Mouse (Mus musculus): ENCODE measurements at regions not wholly inside any gene's neighbourhood (a gene's known extent, or its start where the extent isn't known, plus 50 kb on each side); places are given as distances from the start of the nearest gene placed in this dataset.

DNA sequence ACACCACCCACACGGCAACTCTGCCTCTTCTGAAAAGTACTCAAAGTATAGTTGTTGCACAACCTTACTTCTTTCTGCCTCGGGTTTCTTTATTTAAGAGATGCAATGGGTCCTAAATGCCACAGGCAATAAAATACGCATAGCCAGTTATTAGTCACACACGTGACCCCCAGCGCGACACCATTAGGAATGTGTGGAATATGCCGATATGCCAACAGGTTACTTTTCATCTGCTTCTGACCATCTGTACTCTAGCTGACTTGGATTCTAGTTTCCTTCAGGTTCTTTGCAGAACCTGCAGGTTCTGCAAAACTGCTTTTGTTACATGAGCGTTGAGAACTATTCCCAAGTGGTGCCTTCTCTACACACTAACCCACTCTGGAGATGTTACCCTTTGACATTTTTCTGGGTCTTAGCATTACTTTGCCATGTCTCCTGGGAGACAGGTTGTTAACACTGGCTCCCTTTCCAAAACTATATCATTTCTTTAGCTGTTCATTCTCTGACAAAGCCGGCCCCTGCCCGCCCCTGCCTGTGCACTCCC lies 515.6 kb downstream of the Gja1 start:
- Histone ChIP-seq H3K9me3 (replicated peaks; ENCODE audit: control insufficient read depth, low read length) (no peaks in the 10 kb centered on the region), H3K36me3 (replicated peaks; ENCODE audit: control insufficient read depth, insufficient read depth, low read length) (no peaks in the 10 kb centered on the region), H3K27me3 (ENCODE audit: control insufficient read depth, insufficient read depth, low read length) (no peaks in the 10 kb centered on the region), H3K4me3 (ENCODE audit: low read depth, low read length) (no peak overlapping the region), H3K27ac (ENCODE audit: low read depth) (no peak overlapping the region), H3K4me1 (ENCODE audit: control insufficient read depth, insufficient read depth) (no peaks in the 10 kb centered on the region; the same call in 1 of the 2 replicates), H3K9ac (replicated peaks; ENCODE audit: low read depth, low read length) (no peak overlapping the region), H3K4me2 (ENCODE audit: low read depth, low read length) (no peak overlapping the region)
- DNase-seq (ENCODE audit: low spot score) (no peak), ATAC-seq (ENCODE audit: insufficient read depth, low read depth) (no peak)
- TF ChIP-seq CTCF (IDR thresholded peaks at IDR 0.05; ENCODE audit: low read depth) (no peak), EP300 (IDR thresholded peaks at IDR 0.05; ENCODE audit: low read depth) (no peak)
- 81% methylated on average over 10 of the region's 10 CpGs for WGBS

DNA sequence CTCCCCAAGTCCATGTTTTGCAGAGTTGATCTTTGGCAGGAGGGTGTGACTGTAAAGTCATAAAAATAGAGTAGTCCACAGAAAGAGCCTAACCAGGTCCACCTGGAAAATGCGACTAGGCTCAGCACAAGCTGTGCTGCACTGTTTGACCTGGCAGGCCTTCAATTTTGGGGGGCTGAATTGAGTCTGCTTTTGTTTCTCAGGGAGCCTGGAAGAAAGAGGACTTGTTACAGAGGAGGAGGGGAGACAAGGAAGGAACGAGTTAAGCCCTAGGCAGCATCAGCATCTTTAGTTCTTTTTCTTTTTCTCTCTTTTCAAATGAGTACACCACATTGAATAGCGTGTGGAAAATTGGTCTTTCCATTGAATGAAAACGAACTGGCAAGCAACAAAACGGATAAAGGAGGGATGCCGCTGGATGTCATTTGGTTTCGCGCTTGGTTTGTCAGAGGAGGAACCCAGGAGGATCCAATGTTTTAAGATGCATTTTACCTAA lies 516.1 kb downstream of the Gja1 start:
- Histone ChIP-seq H3K27ac (ENCODE audit: low read depth) (no peak overlapping the region), H3K9ac (replicated peaks; ENCODE audit: low read depth, low read length) (no peak overlapping the region), H3K4me3 (ENCODE audit: low read depth, low read length) (no peak overlapping the region), H3K4me1 (ENCODE audit: control insufficient read depth, insufficient read depth) (no peaks in the 10 kb centered on the region; the same call in 1 of the 2 replicates), H3K9me3 (replicated peaks; ENCODE audit: control insufficient read depth, low read length) (no peaks in the 10 kb centered on the region), H3K36me3 (replicated peaks; ENCODE audit: control insufficient read depth, insufficient read depth, low read length) (no peaks in the 10 kb centered on the region), H3K4me2 (ENCODE audit: low read depth, low read length) (no peak overlapping the region), H3K27me3 (ENCODE audit: control insufficient read depth, insufficient read depth, low read length) (no peaks in the 10 kb centered on the region)
- 69% methylated on average over 8 of the region's 8 CpGs for WGBS
- DNase-seq (ENCODE audit: low spot score) (no peak), ATAC-seq (ENCODE audit: insufficient read depth, low read depth) (no peak)
- TF ChIP-seq EP300 (IDR thresholded peaks at IDR 0.05; ENCODE audit: low read depth) (no peak), CTCF (IDR thresholded peaks at IDR 0.05; ENCODE audit: low read depth) (no peak)

DNA sequence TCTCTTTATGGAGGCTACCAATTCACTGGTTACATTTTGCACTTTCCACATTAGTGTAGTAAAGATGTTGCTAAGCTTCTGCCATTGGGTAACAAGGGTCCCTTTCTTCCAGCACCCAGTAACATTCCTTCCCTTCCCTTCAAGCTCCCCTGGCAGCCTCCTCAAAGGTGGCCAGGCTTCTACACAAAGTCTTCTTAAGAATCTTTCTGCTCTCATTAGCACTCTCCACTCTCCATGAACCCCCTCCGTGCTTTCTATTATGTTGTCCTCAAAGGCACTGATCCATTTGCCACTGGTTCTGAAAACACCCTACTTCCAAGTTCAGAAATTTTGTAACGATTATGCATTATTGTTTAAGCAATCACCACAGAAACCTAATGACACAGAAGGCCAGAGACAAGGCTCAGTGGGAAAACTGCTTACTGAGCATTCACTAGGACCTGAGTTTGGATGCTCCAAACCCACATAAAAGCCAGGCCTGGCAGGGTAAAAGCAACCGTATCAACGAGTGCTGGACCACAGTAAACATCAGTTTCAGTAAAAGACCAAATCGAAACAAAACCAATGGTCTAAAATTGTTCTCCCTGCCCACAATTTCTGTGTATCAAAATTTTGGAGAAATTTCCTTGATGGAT lies 522.6 kb downstream of the Gja1 start:
- Histone ChIP-seq H3K36me3 (replicated peaks; ENCODE audit: control insufficient read depth, insufficient read depth, low read length) (no peaks in the 10 kb centered on the region), H3K27ac (ENCODE audit: low read depth) (no peak overlapping the region), H3K9ac (replicated peaks; ENCODE audit: low read depth, low read length) (no peak overlapping the region), H3K27me3 (ENCODE audit: control insufficient read depth, insufficient read depth, low read length) (no peaks in the 10 kb centered on the region), H3K9me3 (replicated peaks; ENCODE audit: control insufficient read depth, low read length) (no peaks in the 10 kb centered on the region), H3K4me3 (ENCODE audit: low read depth, low read length) (no peak overlapping the region), H3K4me1 (ENCODE audit: control insufficient read depth, insufficient read depth) (no peaks in the 10 kb centered on the region), H3K4me2 (ENCODE audit: low read depth, low read length) (no peak overlapping the region)
- no peak for TF ChIP-seq EP300 (IDR thresholded peaks at IDR 0.05; ENCODE audit: low read depth)
- TF ChIP-seq CTCF (IDR thresholded peaks at IDR 0.05; ENCODE audit: low read depth): no peak
- 88% methylated on average over 5 of the region's 5 CpGs for WGBS
- DNase-seq (ENCODE audit: low spot score): no peak
- no peak for ATAC-seq (ENCODE audit: insufficient read depth, low read depth)

DNA sequence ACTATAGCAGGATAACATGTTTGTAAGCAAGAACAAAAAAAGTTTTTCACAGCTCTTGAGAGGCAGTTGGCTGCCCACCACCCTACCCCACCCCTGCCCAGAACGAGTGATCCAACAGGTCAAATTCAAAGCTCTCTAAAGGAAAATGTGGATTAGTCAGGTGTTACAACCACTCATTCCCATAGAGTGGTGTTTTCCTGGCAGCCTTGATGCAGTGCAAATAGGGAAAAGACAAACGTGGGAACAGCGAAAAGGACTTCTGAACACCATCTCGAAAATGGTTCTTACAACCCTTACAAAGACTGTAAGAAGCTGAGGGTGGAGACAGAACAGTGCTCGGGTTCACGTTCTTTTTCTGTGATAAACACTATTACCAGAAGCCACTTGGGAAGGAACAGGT lies 523.8 kb downstream of the Gja1 start:
- Histone ChIP-seq H3K27me3 (ENCODE audit: control insufficient read depth, insufficient read depth, low read length) (no peaks in the 10 kb centered on the region), H3K4me2 (ENCODE audit: low read depth, low read length) (no peak overlapping the region), H3K9ac (replicated peaks; ENCODE audit: low read depth, low read length) (no peak overlapping the region), H3K36me3 (replicated peaks; ENCODE audit: control insufficient read depth, insufficient read depth, low read length) (no peaks in the 10 kb centered on the region), H3K27ac (ENCODE audit: low read depth) (no peak overlapping the region), H3K4me1 (ENCODE audit: control insufficient read depth, insufficient read depth) (no peaks in the 10 kb centered on the region), H3K9me3 (replicated peaks; ENCODE audit: control insufficient read depth, low read length) (no peaks in the 10 kb centered on the region), H3K4me3 (ENCODE audit: low read depth, low read length) (no peak overlapping the region)
- 79% methylated on average over 6 of the region's 6 CpGs for WGBS
- TF ChIP-seq EP300 (IDR thresholded peaks at IDR 0.05; ENCODE audit: low read depth): no peak
- no peak for TF ChIP-seq CTCF (IDR thresholded peaks at IDR 0.05; ENCODE audit: low read depth)
- ATAC-seq (ENCODE audit: insufficient read depth, low read depth): no peak
- DNase-seq (ENCODE audit: low spot score): no peak

DNA sequence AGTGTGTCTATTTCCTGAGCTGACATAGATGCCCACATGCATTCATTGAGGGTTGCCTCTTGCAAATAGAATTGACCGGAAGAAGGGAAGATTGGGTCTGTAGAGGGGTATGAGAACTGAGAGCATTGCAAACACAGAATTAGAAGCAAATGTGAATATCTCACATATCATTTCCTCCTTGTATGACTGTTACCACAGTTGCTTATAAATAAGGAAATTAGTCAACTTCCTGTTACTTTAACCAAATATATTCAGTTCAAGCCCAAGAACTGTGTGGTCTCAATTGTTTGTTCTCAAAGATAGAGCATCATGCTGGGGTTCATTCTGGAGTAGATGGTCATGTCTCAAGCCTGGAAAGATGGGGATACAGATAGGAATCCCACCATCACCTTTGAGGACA lies 535.6 kb downstream of the Gja1 start:
- H3K4me3 ChIP-seq (ENCODE audit: low read depth, low read length): no peak overlapping the region
- H3K9me3 ChIP-seq (replicated peaks; ENCODE audit: control insufficient read depth, low read length): no peaks in the 10 kb centered on the region
- no peak overlapping the region for H3K4me2 ChIP-seq (ENCODE audit: low read depth, low read length)
- H3K27me3 ChIP-seq (ENCODE audit: control insufficient read depth, insufficient read depth, low read length): no peaks in the 10 kb centered on the region
- H3K9ac ChIP-seq (replicated peaks; ENCODE audit: low read depth, low read length): no peak overlapping the region
- H3K27ac ChIP-seq (ENCODE audit: low read depth): no peak overlapping the region
- no peak for DNase-seq (ENCODE audit: low spot score)
- WGBS: 87% methylated on average over 1 of the region's 1 CpGs
- TF ChIP-seq EP300 (IDR thresholded peaks at IDR 0.05; ENCODE audit: low read depth) (no peak), CTCF (IDR thresholded peaks at IDR 0.05; ENCODE audit: low read depth) (no peak)
- H3K36me3 ChIP-seq (replicated peaks; ENCODE audit: control insufficient read depth, insufficient read depth, low read length): no peaks in the 10 kb centered on the region
- 0 out of 2 replicates have a peak, but pooled peaks cover 8% of the 10 kb centered on the region for H3K4me1 ChIP-seq (ENCODE audit: control insufficient read depth, insufficient read depth)
- no peak for ATAC-seq (ENCODE audit: insufficient read depth, low read depth)
